15 mouse cellular contexts compared by ENCODE assay signal in the genomic region with DNA sequence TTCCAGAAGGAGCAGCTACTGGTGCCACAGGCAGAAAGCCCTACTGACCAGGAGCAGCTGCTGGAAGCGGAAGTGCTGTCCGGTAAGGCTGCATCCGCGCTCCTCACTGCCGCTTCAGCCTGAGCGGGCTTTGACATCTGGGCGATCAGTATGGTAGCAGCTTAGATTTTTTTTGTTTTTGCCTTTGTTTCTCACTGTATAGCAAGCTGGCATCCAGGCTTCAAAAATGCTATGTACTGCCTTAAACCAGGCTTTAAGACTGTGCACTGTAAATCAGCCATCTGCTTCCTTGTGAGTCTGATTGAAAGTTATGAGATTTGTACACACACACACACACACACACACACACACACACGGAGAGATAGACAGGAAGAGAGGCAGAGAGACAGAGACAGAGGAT.
"Had no signal": no experiment of that assay in that cellular context is flagged by ENCODE, and none has a peak within 500 bp of the region (broad histone marks: within the 10 kb centered on the region; RNA-seq: fewer than 3 reads in every experiment).

No protein-coding gene starts in this region.

- H3K4me3 ChIP-seq: layer of hippocampus, adult 2 months; limb, embryonic 12.5 days; liver, embryonic 13.5 days; midbrain, embryonic 12.5 days; neural tube, embryonic 13.5 days had no signal

- H3K27me3 ChIP-seq: limb, embryonic 12.5 days; liver, embryonic 13.5 days; midbrain, embryonic 12.5 days; neural tube, embryonic 13.5 days had no signal

- H3K4me2 ChIP-seq: limb, embryonic 12.5 days; liver, embryonic 13.5 days; midbrain, embryonic 12.5 days; neural tube, embryonic 13.5 days had no signal

- H3K4me1 ChIP-seq: liver, embryonic 13.5 days; neural tube, embryonic 13.5 days had no signal

- H3K27ac ChIP-seq: layer of hippocampus, adult 2 months; limb, embryonic 12.5 days; liver, embryonic 13.5 days; midbrain, embryonic 12.5 days; neural tube, embryonic 13.5 days had no signal

- DNase-seq: liver; liver, embryonic 13.5 days; liver, postnatal 0 days; lung, postnatal 4 days; retina, postnatal 1 day; right cerebral cortex, postnatal 4 days; spleen, adult 18-20 months; thymus, adult 18-20 months; thymus, postnatal 14 days had no signal

- H3K9ac ChIP-seq: limb, embryonic 12.5 days; liver, embryonic 13.5 days; liver, postnatal 0 days; midbrain, embryonic 12.5 days; neural tube, embryonic 13.5 days had no signal

- H3K9me3 ChIP-seq: limb, embryonic 12.5 days; liver, embryonic 13.5 days; midbrain, embryonic 12.5 days; neural tube, embryonic 13.5 days had no signal

- H3K36me3 ChIP-seq: limb, embryonic 12.5 days; liver, embryonic 13.5 days; midbrain, embryonic 12.5 days; neural tube, embryonic 13.5 days had no signal

- ATAC-seq: liver, postnatal 0 days; lung, postnatal 0 days; midbrain, embryonic 16.5 days had no signal
